Mouse (Mus musculus) erythroblast, embryonic 14.5 days (primary cell): ENCODE measurements around the gene Tmem59l.

Experiments used
- GATA1 ChIP-seq: IDR thresholded peaks from 2 replicates; pipeline ENCODE4 v1.6.1; 2012; ENCODE audit warnings: low read length, inconsistent platforms, mixed read lengths
- TAL1 ChIP-seq: IDR thresholded peaks from 3 replicates; pipeline ENCODE4 v1.6.1; 2012; ENCODE audit warnings: low read length, inconsistent platforms, mixed read lengths

DNA sequence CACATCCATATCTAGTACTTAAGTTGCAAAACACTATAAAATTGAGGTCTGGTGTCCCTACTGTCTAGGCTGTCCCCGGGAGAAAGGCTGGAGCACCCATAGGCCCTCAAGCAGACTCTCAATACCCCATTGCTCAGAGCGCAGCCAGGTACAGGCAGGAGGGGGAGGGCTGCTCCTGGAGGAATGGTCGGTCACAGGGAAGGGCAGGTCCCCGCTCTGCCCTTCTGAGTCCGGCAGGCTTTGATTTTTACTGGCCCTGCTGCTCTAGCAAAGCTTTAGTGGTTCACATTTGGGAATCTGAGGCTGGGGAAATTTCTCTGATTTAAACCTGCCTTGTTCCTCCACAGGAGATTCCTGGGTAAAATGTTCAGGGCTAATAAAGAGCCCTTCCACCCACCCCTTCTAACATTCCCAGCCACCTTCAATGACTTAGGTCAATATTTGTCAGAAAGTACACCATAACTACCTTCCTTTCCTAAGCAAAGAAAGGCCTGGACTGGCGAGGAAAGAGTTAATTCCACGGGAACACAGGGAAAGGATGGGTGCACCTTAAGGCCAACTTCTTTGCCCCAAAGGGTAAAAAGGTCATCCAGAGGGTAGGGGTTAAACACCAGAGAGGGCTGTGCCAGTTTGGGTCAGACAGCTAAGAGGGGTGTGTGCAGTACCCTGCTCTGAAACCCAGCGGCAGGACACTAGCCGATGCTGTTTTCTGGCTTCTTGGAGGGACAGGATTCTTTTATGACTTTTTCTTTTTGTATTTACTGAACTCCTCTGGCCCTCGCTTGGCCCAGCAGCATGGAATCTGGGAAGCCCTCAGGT is 3.1 kb upstream of the Tmem59l start:
- TF ChIP-seq GATA1 = no peak
- TF ChIP-seq TAL1 = no peak
